Mouse (Mus musculus): ENCODE results near the gene Oit1.

The Oit1 gene

DNA sequence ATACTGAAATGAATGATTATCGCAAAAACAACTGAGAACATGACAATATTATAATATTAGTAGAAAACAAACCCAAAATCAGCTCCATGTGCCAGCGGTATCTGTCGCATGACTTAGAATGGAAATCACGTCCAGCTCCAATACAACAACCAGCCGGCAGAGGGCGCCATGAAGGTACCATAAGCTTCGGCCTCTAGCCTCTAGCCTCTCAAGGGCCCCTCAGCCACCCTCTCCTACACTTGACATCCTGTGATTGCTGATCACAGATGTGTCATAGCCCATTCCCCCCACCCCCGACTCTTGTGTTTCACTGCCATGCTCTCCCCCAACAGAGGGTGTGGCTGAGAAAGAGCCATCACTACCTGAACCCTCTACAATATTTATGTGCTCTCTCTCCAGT is 78.3 kb downstream of the Oit1 start:
- peak; percentile 44 for DNase-seq (ENCODE audit: low spot score)

All from urinary bladder, postnatal 14 days (tissue).